Mouse (Mus musculus) limb, embryonic 14.5 days (tissue): ENCODE measurements around the gene Dyrk1a. TPM values are rescaled to one million over a fixed set of nuclear protein-coding genes. Genes with fewer than 3 reads are reported as not detected.

Experiments used
- ATAC-seq: fragments of 200-750 bp; cut with Nextera tagmentation; 2 replicates; pipeline ENCODE4 v1.8.0; 2017; ENCODE audit warnings: low read depth, moderate number of reproducible peaks, moderate TSS enrichment; ENCODE audit not compliant: low FRiP score
- DNase-seq: peaks from one replicate; pipeline ENCODE4 v3.0.0-alpha.2; 2015; ENCODE audit warnings: low spot score
- H3K27ac ChIP-seq: fragments of 300-500 bp; sonication (generic); replicated peaks from 2 replicates; pipeline ENCODE4 v1.5.1; 2014; ENCODE audit warnings: low read depth, mild to moderate bottlenecking, low read length, moderate library complexity, mixed read lengths
- H3K27me3 ChIP-seq: fragments of 300-500 bp; sonication (generic); 2 replicates; pipeline ENCODE4 v1.6.1; 2014; ENCODE audit warnings: low read length, mixed read lengths; ENCODE audit not compliant: control insufficient read depth, insufficient read depth
- H3K36me3 ChIP-seq: fragments of 300-500 bp; sonication (generic); 2 replicates; pipeline ENCODE4 v1.6.1; 2014; ENCODE audit warnings: mild to moderate bottlenecking, low read length, moderate library complexity, mixed read lengths; ENCODE audit not compliant: control insufficient read depth, insufficient read depth
- H3K4me1 ChIP-seq: fragments of 300-500 bp; sonication (generic); 2 replicates; pipeline ENCODE4 v1.6.1; 2014; ENCODE audit warnings: antibody characterized with exemption, low read length, mixed read lengths; ENCODE audit not compliant: control insufficient read depth, insufficient read depth
- H3K4me2 ChIP-seq: fragments of 300-500 bp; sonication (generic); replicated peaks from 2 replicates; pipeline ENCODE4 v1.6.1; 2014; ENCODE audit warnings: low read depth, mild to moderate bottlenecking, low read length, moderate library complexity; ENCODE audit not compliant: severe bottlenecking
- H3K4me3 ChIP-seq: fragments of 300-500 bp; sonication (generic); replicated peaks from 2 replicates; pipeline ENCODE4 v1.5.1; 2014; ENCODE audit warnings: low read length
- H3K9ac ChIP-seq: fragments of 300-500 bp; sonication (generic); 2 replicates; pipeline ENCODE4 v1.6.1; 2014; ENCODE audit warnings: mild to moderate bottlenecking, low read depth, low read length, moderate library complexity; ENCODE audit not compliant: severe bottlenecking
- H3K9me3 ChIP-seq: fragments of 300-500 bp; sonication (generic); 2 replicates; pipeline ENCODE4 v1.6.1; 2016; ENCODE audit warnings: low read length; ENCODE audit not compliant: control insufficient read depth
- POLR2A ChIP-seq: fragments of 200-500 bp; IDR thresholded peaks from 2 replicates; pipeline ENCODE4 v1.8.0; 2012; ENCODE audit warnings: inconsistent platforms, mild to moderate bottlenecking, moderate library complexity, borderline replicate concordance; ENCODE audit not compliant: insufficient read depth, insufficient read length; ENCODE audit errors: extremely low read depth
- WGBS: fragments of 180-500 bp; shearing (Covaris S2); extraction: QIAGEN DNeasy Blood & Tissue Kit; methylation state at CpG from one replicate; pipeline ENCODE4 v1.1.7; 2014; 5-methylcytosine and 5-hydroxymethylcytosine counted together
- polyA plus RNA-seq, 2 experiments: library from polyadenylated mRNA; depleted of rRNA in 1 of 2; stranded (reverse) in 1 of 2; unstranded in 1 of 2; fragments of >200 nt; fragmentation: Nextera tagmentation in 1 of 2; extraction: Ambion mirVana in 1 of 2; gene quantifications; 2 replicates each; pipeline versions ENCODE4 v1.2.1 to v1.2.3; 2012 to 2014

The Dyrk1a gene
- polyA plus RNA-seq (2012; rRNA removed) (35.0 and 45.1 TPM in 2 replicates), polyA plus RNA-seq (2014; fragmentation: Nextera tagmentation; extraction: Ambion mirVana) (12.3 and 15.1 TPM in 2 replicates)

DNA sequence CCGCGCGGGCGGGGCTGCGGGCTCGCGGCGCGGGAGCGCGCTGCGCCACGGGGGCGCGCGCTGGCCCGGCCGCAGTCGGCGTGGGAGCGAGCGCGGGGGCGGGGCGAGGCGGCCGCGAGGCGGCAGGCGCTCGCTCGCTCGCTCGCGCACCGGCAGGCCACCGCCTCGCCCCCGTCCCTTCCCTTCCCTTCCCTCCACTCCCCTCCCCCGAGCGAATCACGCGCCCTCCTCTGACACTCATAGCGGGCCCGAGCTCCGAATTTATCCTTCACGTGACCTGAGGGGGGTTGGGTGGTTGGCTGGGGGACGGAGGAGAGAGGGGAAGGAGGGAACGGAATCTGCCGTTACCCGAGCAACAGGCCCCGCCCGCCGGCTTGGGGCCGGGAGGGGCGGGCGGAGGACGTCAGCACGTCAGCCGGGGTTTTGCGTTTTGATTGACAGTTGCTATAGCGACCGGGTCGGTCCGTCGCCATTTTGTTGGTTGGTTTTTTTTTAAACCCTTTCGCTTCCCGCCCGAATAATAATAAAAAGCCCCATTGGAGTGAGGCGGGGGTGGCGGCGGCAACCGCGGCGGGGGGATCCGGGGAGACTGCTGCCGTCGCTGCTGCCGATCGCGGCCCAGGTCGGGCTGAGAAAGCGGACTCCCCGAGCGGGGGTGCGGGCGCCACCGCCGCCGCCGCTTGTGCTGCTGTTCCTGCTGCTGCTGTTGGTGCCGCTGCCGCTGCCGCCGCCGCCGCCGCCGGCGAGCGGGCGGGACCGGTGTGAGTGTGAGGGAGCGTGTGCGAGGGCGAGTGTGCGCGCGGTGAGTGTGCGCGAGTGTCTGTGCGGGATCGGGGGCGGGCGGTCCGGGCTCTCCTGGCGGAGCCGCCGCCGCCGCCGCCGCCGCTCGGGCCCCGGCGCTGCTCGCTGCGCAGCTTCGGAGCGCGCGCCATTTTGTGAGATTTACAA lies at the start of gene Dyrk1a:
TSS of gene Dyrk1a (plus strand) at position 782 of the 948 bp plus-strand sequence.
- no peaks in the 10 kb centered on the region for H3K36me3 ChIP-seq
- ATAC-seq (peak; percentile 95), DNase-seq (peak; percentile 98)
- H3K4me2 ChIP-seq = peak within 1 kb of the TSS; percentile 65
- peak within 1 kb of the TSS; percentile 100 for H3K27ac ChIP-seq
- peaks cover 19% of the 10 kb centered on the region for H3K4me1 ChIP-seq
- H3K9me3 ChIP-seq = no peaks in the 10 kb centered on the region
- peak within 1 kb of the TSS; percentile 86 for H3K4me3 ChIP-seq
- 0 out of 2 replicates have a peak, but pooled peaks have one; percentile 40 for TF ChIP-seq POLR2A
- H3K27me3 ChIP-seq = no peaks in the 10 kb centered on the region
- peak within 1 kb of the TSS; percentile 98 for H3K9ac ChIP-seq
- under 1% methylated on average over 76 of the region's 133 CpGs for WGBS

DNA sequence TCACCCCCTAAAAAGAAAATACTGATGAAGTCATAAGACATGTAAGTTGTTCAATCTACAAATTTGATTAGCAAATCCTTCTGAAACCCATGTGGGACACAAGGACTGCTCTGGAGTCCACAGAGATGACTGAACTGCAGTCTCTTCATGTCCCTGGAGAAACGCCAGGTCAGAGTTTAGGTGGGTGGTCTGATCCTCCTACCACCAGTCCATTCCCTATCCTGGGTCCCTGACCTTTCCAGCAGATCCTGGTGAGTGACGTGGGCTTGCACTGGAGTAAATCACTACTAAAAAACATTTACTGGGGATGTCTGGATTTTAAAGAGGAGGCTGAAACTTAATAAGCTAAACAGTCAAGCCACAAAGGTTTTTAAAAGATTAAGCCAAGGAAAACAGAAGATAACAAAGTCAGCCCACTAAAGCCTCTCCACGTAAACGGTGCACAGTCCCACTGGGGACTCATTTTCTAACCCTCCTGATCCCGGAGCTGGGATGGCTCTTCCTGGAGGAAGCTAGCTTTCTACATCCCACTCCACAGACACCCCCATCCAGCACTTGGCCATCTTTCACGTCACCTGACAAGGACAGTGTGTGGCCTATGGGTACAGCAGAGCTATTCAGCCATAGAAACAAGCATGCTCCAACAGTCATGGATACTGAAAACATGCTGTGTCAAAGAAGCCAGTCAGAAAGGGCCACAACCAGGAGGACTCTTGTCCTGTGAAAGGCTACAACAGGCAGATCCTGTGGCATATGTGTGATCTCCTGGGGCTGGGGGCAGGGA lies 46.0 kb upstream of the Dyrk1a start:
- no peak for TF ChIP-seq POLR2A
- DNase-seq (no peak), ATAC-seq (no peak)
- H3K9me3 ChIP-seq = no peaks in the 10 kb centered on the region
- WGBS = 48% methylated on average over 6 of the region's 6 CpGs
- no peak overlapping the region for H3K27ac ChIP-seq
- H3K4me3 ChIP-seq = no peak overlapping the region
- peaks cover 15% of the 10 kb centered on the region for H3K4me1 ChIP-seq
- H3K4me2 ChIP-seq = no peak overlapping the region
- H3K9ac ChIP-seq = peak overlapping the region; percentile 16; the same call in 1 of the 2 replicates
- H3K36me3 ChIP-seq = no peaks in the 10 kb centered on the region
- H3K27me3 ChIP-seq = no peaks in the 10 kb centered on the region

DNA sequence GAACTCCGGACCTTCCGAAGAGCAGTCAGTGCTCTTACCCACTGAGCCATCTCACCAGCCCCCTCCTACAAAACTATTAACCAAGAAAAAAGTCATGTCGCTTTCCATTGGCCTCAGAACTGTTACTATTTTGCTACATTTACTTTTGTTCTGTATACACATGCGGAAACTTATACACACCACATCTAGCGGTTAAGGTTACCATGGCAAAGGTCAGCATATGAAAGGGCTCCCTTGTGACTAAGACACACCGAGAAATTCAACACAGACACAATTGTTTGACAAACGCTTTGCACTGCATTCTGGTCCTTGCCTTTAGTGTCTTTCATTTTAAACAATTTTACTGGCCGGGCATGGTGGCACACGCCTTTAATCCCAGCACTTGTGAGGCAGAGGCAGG lies 45.1 kb upstream of the Dyrk1a start:
- no peak overlapping the region for H3K4me2 ChIP-seq
- TF ChIP-seq POLR2A = no peak
- WGBS = 82% methylated on average over 9 of the region's 9 CpGs

DNA sequence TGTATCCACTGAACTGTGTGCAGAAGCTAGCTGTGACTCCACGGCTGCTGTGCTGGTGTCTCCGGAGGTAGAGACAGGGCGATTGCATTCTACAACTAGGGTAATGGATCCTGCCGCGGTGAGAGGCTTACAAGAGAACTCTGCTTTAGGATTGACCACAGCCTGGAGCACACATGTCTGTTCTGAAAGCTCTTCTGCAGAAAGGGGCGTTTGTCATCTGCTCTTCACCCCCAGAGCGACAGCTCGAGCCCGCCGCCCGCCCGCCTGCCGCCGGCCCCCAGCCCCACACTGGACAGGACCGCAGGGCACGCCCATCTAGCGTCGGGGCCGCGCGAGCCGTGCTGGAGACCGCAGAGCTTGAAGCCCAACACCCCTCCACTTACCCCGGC lies 43.9 kb upstream of the Dyrk1a start:
- H3K9ac ChIP-seq = peak overlapping the region; percentile 75
- H3K4me2 ChIP-seq = peak overlapping the region; percentile 77
- ATAC-seq = peak; percentile 60
- peak overlapping the region; percentile 92 for H3K27ac ChIP-seq
- H3K4me3 ChIP-seq = peak overlapping the region; percentile 81
- no peaks in the 10 kb centered on the region for H3K27me3 ChIP-seq
- TF ChIP-seq POLR2A = no peak
- WGBS = 0% methylated on average over 24 of the region's 24 CpGs
- H3K36me3 ChIP-seq = no peaks in the 10 kb centered on the region
- H3K4me1 ChIP-seq = peaks cover 12% of the 10 kb centered on the region
- no peaks in the 10 kb centered on the region for H3K9me3 ChIP-seq
- DNase-seq = no peak

More for the DNA sequence above, 45.1 kb upstream of the Dyrk1a start:
- Histone ChIP-seq H3K9me3 (no peaks in the 10 kb centered on the region), H3K27ac (no peak overlapping the region), H3K36me3 (no peaks in the 10 kb centered on the region), H3K9ac (no peak overlapping the region), H3K4me3 (no peak overlapping the region), H3K27me3 (no peaks in the 10 kb centered on the region), H3K4me1 (peaks cover 14% of the 10 kb centered on the region)
- ATAC-seq (no peak), DNase-seq (no peak)
